Mouse (Mus musculus) c-Kit-positive CD71-positive TER-119-positive erythroid progenitor cells, embryonic 14.5 days (primary cell): ENCODE results near the gene Fcho2.

Experiments
- DNase-seq: peaks from one replicate; pipeline ENCODE4 v3.0.0-alpha.2; 2013; ENCODE audit warnings: low spot score

Gene Fcho2

DNA sequence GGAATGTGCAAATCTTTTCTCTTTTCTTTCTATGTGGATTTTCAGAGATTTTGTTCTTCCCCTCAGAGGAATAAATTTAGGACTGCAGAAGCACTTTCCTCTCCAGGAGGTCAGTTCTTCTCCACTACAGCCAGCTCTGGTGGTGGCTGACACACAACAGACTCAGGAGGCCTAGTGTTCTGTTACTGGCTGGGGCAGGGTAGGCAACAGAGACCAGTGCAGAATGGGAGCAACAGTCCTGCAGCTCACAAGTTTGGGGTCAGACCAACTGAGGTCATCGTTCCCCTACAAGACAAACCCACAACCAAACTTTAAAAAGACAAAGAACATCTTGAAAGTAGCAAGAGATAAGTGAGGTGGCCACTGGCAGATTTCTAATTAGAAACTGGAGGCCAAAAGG, 104.6 kb downstream of the Fcho2 start:
- DNase-seq: no peak

DNA sequence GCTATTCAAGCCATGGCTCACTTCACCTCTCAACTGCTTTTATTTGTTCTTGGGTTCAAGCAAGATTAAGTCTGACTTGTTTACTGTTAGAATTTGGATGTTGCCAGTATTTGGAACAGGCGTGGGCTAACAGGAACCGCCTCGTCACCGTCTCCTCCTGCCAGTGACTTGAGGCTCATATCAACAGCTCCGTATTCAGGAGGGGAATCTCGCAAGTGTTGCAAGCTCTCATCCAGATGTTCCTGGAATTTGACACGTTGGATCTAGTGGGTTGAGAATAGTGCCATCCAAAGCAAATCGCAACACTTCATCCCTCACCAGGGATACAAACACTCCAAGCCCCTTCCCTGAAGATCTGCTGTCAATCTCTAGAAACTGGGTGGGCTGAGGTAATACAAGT, 105.0 kb downstream of the Fcho2 start:
- no peak for DNase-seq

DNA sequence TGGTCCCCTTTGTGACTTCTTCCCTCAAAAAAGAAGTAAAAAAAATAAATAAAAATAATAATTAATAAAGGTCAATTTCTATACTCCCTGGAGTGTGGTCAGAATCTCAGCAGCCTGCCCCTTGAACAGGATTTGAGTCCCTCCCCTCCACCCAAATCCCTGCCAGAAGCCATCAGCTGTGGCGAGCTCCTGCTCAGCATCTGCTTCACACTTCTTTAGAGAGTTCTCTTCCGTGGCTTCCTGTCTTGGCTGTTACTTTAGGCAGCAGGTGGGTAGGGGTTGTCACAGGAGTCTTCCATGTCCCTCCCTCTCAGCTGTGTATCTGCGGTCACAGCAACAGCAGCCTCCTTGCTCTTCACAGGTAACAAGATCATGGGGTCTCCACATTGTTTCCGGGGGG, 109.7 kb downstream of the Fcho2 start:
- DNase-seq: no peak

DNA sequence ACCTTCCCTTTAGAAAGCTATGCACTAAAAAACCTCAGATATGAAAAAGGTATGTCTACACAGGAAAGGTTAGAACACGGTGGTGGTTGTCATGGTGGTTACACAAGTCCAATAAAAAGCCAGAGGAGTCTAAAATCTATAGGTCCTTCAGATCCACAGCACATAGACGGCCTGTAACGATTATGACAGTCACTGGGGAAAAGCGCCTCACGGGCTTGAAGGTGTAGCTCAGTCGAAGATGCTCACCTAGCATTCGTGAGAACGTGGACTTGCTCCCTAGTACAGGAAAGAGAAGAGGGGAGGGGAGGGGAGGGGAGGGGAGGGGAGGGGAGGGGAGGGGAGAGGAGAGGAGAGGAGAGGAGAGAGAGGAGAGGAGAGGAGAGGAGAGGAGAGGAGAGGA, 111.5 kb downstream of the Fcho2 start:
- no peak for DNase-seq

DNA sequence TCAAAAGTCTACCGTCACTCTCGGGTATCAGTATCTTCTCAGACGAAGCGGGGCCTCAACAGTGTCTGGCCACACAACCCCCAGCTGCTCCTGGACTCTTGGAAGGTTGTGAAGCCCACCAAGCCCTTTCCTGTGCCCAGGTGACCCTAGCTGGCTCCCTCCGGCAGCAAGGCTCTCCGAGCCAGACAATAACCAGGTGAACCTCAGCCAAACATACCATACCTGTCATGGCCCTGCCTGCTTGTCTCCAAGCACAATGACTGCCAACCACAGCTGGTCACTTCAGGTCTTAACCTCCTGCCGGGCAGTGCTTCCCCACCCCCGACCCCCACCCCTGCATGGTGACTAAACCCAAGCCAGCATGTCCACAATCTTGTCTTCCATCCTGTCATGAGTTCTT, 112.9 kb downstream of the Fcho2 start:
- no peak for DNase-seq

DNA sequence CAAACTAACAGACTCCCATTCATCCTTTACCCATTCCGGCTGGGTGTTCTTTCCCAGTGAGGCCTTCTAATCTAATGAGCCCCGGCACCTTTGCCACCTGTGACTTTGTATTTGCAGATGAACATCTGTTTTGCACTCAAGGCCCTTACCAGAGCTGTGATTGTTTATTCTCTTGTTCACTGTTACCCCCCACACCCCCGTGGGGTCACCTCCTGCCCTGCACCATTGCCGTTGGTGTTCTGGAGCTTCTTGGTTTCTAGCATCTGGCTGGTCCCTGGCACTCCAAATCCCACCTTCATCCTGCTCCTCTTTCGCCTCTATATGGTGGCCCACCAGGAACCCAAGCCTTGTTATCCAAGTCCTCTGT, 114.0 kb downstream of the Fcho2 start:
- no peak for DNase-seq

DNA sequence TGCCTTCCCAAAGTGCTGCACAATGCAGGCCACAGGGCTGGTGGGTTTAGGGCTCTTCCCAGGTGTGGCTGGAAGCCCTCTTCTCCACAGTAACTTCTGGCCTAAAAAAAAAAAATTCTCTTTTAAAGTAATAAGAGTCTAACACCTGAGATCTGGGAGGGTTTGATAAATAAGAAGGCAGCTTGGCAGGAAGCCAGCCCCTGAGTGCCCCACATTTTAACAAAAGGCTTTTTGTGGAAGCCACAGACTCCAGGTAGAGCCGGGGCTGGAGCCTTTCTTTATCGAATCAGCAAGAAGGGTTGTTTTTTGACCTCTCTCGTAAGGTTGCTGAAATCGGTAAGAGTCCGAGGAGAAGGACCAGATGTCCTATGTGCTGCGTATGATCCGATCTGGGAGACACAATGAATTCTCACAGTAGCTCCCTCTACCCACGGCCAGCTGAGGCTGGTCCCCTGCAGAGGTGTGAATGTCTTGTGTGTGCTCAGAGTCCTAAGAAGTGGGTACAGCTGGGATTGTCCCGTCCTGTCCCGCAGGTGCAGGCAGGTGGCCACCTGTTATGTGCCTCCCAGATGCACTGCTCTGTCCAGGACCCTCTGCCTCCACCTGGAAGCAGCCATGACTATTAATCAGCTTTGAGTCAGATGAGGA, 114.5 kb downstream of the Fcho2 start:
- DNase-seq: no peak

DNA sequence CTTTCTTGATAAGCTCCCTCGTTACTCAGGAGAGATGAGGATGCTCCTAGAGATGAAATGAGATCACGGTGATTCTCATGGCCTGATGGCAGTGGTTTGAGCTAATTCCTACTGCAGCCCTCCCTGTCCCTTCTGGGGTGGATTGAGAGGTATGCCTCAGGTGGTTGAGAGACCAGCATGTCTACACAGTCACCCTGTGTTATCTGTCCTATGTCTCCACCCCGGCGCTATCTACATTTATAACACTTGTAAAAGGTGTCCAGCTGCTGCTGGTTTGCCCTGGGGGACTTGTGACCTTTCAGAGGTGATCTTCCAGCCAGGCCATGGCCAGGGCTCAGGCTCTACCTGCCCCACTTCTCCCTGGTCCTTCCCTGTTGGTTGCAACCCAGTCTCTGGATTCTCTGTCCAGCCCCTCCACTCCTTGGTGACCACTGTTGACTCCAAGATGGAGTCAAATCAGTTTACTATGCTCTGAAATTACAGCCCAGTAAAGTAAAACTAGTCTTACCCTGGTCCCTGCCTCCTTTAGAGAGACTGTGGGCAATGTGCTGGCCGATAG, 115.2 kb downstream of the Fcho2 start:
- DNase-seq: no peak

DNA sequence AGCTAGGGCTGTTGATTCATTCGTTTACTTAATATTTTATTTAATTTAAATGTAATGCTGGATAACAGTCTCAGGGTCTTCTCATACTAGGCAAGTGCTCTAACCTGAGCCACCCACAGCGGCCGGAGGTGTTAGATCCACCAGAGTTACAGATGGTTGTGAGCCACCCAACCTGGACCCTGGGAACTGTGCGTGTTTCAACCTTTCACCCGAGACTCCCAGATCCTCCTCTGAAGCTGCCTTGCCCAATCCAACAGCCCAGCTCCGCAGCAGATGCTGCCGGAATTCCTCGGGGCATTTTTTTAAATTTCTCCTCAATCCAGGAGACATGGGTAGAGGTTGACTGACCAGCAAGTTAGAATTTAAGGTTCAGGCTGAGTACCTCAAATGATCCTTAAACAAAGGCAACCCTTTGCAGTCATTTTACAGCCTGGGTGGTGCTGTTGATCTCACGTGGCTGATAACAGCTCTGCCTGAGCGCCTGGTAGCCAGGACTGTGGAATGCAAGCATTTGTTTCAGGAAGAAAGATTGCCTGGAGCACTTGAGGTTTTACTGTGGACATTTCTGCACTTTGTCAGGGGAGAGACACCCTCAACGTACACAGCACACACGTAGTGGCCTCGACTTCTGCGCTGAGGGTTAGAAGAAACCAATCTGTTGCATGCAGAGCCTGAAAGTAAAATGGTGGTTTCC, 116.1 kb downstream of the Fcho2 start:
- DNase-seq: no peak

DNA sequence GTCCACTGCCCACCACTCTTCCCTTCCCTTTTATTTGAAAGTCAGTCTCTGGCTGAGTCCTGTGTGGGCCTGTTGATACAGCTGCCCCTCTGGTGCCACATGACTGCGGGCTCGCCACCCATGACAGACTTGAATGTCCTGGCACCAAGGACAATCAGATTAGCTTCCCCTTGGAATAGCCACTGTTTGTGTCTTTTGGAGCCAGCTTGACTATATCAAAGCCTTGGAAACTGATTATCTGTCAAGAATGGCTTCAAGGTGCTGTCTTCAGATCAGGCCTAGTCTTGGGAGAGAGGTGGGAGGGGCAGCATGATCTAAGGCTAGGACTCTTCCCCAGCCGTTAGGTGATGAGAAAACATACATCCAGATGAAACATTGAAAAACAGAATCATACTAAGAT, 118.5 kb downstream of the Fcho2 start:
- no peak for DNase-seq

DNA sequence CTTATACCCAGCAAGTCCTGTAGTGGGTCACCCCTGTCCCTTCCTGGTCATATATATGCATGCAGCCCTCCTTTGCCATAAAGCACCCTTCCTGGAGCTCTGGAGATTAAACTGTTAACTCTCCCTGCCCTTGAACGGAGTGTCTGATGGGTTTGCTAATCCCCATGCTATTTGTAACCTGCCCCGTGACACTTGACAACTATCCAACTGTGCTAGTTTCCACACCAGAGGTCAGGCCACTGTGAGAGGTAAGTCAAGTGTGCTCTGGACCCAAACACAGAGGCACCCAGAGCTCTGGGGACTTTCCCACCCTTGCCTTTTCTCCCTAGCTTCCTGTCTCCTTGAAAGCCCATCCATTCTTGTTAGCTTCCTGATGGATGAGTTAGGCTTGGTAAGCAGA, 119.7 kb downstream of the Fcho2 start:
- no peak for DNase-seq

DNA sequence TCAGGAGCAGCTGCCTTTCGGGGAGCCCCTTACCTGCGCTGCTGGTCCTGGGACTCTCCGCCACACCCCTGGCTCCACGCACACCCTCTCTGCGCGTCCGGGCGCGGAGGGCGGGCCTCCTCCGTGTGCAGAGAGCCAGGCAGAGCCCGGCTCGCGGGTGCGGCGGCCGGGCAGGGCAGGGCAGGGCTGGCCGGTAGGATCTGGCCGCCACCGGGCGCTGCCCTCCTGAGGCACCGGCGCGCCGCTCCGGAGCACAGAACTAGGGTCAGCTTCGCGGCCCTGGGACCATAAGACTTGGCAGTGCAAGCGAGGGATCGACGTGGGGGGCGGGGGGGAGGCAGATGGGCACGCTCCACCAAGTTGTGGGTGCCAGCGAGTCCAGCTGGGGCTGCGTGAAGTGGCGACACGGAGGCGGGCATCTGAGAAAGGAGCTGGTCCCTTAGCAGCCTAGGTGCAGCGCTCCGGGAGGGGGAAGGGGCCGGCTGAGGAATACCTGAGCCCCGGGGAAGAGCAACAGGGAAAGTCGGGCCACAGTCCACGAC, 120.4 kb downstream of the Fcho2 start, which contains the start of gene Tmem171:
Gene Tmem171, minus strand, starts transcription at position 62 of the 542 bp plus-strand sequence.
- DNase-seq: no peak

DNA sequence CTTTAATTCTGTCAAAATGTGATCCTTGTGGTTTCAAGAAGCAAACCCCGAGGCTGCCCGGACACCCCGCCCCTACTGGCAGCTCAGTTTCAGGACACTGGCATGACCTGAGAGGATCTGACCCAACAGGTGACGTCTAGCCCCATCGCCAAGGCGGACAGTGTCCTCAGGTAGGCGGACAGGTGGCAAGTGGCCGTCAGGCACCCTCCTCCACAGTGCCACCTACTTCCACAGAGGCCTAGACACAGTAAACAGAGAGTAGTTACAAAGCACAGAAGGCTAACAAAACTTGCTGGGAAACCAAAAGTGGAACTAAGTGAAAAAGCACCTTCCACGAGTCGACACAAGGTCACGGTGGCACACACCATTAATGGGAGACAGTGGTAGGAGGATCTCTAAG, 121.9 kb downstream of the Fcho2 start:
- no peak for DNase-seq

DNA sequence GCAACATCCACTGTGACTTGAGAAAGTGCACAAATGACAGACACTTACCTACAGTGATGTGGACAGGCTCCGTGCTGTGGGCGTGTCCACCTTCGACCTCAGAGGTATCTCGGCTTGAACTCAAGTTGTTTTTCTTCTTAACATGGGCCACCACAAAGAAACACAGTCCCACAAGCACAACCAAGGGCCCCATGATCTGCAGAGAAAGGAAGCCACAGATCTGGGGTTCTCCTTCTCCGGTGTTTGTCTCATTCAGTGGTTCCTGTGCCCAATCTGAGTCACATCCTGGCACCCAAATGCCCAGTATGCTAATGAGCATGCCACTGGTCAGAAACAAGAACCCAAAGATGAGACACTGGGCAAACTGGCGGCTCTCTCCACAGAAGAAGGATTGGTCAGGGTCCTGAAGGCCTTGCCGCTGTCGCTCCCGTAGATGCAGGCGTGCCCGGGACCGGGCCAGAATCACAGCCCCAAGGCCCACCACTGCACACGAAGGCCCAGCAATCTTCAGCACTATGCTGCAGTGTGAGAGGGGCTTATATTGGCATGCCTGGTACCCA, 123.2 kb downstream of the Fcho2 start:
- no peak for DNase-seq

DNA sequence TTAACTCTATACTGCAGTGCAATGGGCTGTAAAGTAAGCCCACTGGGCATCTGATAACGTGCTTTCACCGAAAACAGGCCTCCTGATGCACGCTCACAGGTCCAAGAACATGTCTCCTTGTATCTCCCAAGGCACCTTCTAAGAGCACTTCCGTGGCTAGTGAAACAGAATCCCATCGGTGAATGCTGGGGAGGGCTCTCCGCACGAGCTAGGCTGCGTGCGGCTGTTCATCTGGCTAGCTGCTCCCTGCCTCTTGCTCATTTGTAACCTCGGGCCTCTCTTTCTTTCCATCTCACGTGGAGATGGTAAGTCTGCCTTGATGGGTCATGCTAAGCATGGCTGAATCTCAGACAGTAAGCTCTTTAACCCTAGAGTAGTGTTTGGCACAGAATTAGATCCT, 124.4 kb downstream of the Fcho2 start:
- no peak for DNase-seq

DNA sequence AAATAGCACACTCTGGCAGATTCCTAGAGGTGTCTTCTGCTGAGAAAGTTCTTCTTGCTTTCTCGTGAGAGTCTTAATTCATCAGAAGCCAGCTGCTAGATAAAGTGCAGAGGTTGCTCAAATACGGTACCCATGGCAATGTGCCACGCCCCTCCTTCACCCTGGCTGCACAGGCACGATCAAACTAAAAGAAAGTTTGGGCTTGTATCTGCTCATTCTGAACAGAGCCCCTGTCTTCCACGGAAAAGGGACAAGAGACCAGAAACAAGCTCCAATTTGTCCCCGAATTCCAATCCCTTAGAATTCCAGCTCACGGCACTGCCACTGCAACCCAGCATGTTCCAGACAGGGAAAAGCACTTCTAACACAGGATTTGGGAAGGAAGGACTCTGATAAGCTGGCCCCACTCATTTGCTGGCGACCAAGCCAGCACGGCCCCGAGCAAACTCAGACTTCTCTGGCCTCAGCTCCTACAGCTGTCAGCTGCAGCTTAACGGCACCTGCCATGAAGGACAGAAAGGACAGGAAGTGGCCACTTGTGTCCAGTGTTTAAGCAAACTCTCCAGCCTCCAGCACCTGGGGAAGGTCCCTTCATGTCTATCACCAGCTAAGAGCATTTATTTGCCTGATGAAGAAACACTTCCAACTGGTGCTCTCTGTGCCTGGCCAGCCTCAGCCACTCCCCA, 125.5 kb downstream of the Fcho2 start:
- DNase-seq: no peak

DNA sequence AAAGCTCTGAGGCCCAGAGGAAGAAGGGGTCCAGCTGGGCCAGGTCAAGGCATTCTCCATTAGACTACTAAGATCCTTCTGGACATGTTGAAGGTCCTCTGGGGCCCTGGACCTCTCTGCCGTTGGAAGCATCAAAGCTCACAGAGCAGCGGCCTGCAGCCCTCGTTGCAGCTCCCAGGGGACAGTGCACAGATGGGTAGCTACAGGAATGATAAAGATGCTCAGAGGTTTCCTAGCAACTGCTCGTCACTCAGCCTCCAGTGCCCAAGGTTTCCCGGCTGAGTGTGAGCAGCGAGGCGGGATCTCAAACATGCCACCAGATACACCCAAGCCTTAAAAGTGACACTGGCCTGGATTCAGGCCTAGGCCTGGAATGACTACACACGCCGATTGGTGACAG, 127.3 kb downstream of the Fcho2 start:
- no peak for DNase-seq

DNA sequence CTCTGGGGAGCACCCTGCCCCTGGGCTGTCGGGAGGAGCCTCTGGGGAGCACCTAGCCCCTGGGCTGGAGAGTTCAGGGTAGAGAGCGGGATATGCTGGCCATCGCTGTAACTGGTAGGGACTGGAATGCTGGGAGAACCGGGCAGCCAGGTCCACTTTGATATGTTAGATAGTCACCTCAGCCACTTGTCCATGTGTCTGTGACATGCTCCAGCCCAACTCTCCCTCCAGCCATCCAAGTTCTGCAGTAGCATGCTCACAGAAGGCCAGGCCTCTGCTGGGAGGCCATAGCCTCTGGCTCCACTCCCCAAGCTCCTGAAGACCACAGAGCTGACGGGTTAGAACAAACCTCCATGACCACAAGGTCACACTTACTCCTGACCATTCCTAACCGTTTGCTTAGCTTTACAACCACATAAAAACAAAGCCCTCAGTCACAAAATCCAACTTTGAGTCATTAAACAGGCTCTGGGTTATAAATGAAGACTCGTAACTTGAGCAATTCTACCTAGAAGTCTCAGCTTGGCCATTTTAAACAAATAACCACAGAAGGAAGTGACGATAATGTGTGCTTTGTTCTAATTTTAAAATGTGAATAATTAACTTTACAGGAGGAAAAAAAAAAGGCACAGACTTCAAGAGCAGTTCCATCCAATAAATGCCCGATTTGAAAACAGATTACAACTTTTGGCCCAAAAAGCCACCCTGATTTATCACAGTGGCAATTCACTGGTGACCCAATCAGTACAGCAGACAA, 130.9 kb downstream of the Fcho2 start:
- no peak for DNase-seq

DNA sequence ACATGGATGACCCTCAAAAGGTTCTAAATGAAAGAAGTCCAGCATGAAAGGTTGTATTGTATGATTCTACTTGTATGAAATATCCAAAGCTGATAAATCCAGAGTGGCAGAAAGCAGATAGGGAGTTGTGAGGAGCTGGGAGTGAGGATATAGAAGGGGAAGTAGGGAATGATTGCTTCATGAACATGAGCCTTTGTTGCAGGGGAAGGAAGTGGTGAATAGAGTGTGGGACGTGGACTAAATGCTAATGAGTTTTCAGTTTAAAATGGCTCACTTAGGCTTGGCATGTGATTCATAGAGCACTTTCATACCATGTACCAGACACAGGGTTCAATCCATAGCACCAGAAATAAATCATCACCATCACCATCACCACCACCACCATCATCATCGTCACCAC, 131.8 kb downstream of the Fcho2 start:
- no peak for DNase-seq

DNA sequence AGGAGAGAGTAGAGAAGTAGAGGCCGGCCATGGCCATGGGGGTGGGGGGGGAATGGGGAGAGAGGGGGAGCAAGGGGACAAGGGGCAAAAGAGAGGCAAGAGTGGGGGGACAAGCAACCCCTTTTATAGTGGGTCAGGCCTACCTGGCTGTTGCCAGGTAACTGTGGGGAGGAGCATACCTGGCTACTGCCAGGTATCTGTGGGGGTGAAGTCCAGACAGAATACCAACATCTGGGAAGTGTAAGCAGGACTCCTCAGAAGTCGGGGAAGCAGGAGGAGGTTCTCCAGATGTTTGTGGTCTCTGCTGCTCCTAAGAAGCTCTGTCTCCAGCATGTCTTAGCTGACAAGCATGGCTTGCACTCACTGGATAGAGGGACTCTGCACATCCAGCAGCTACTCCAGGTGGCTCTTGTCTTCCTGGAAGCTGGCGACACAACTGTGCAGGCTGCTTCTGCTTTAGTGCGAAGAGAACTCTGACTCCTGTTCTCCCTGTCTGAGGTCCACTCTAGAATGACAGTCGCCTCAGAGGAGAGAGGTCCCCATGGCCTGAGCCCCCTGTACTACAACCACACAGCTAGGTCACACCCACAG, 134.7 kb downstream of the Fcho2 start:
- no peak for DNase-seq

DNA sequence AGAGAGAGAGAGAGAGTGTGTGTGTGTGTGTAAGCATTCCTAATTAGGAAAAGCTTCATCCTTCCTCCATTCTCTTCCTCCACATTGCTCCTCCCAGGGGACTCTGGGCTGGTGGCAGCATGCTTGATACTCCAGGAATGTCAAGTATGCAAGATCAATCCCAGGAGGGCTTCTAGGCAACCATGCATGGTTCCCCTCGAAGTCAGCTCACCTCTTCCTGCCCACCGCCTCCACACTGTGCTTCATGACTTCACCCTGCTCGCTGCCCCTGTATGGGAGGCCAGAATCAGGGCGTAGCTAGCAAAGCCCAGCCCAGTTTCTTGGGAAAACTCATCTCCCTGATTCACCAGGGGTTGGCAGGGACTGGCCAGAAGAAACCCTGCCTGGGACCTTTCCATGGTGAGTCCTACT, 135.6 kb downstream of the Fcho2 start:
- no peak for DNase-seq
